Mouse (Mus musculus) liver, embryonic 16.5 days (tissue): ENCODE data around the gene Pnpla2. TPM values are rescaled to one million over a fixed set of nuclear protein-coding genes. Genes with fewer than 3 reads are reported as not detected.

Experiments
- ATAC-seq: fragments of 200-750 bp; cut with Nextera tagmentation; 2 replicates; pipeline ENCODE4 v1.8.0; 2017; ENCODE audit warnings: low read depth, mild to moderate bottlenecking, moderate number of reproducible peaks, moderate library complexity
- H3K27ac ChIP-seq: fragments of 300-500 bp; sonication (generic); 2 replicates; pipeline ENCODE4 v1.5.1; 2014; ENCODE audit warnings: mild to moderate bottlenecking, low read length
- H3K27me3 ChIP-seq: fragments of 300-500 bp; sonication (generic); 2 replicates; pipeline ENCODE4 v1.6.1; 2014; ENCODE audit warnings: low read depth, low read length, mixed read lengths; ENCODE audit not compliant: control insufficient read depth, insufficient read depth
- H3K36me3 ChIP-seq: fragments of 300-500 bp; sonication (generic); 2 replicates; pipeline ENCODE4 v1.6.1; 2014; ENCODE audit warnings: mild to moderate bottlenecking; ENCODE audit not compliant: control insufficient read depth, insufficient read depth
- H3K4me1 ChIP-seq: fragments of 300-500 bp; sonication (generic); 2 replicates; pipeline ENCODE4 v1.6.1; 2014; ENCODE audit warnings: low read depth, low read length, mixed read lengths; ENCODE audit not compliant: control insufficient read depth
- H3K4me2 ChIP-seq: fragments of 300-500 bp; sonication (generic); 2 replicates; pipeline ENCODE4 v1.6.1; 2014; ENCODE audit warnings: low read depth, low read length, mixed read lengths
- H3K4me3 ChIP-seq: fragments of 300-500 bp; sonication (generic); 2 replicates; pipeline ENCODE4 v1.5.1; 2014; ENCODE audit warnings: low read depth, mild to moderate bottlenecking, low read length
- H3K9ac ChIP-seq: fragments of 300-500 bp; sonication (generic); 2 replicates; pipeline ENCODE4 v1.6.1; 2014; ENCODE audit warnings: low read depth, low read length
- H3K9me3 ChIP-seq: fragments of 300-500 bp; sonication (generic); replicated peaks from 2 replicates; pipeline ENCODE4 v1.6.1; 2016; ENCODE audit warnings: low read length; ENCODE audit not compliant: control insufficient read depth
- WGBS: fragments of 180-500 bp; shearing (Covaris S2); extraction: QIAGEN DNeasy Blood & Tissue Kit; methylation state at CpG from one replicate; pipeline ENCODE4 v1.1.7; 2014; ENCODE audit not compliant: insufficient replicate concordance; 5-methylcytosine and 5-hydroxymethylcytosine counted together
- polyA plus RNA-seq: library from polyadenylated mRNA; unstranded; fragments of >200 nt; fragmentation: Nextera tagmentation; extraction: Ambion mirVana; gene quantifications from 2 replicates; pipeline ENCODE4 v1.2.1, GENCODE M21; 2015

The Pnpla2 gene
- polyA plus RNA-seq, 1 experiment from 2014 or later, result 15.5 TPM

DNA sequence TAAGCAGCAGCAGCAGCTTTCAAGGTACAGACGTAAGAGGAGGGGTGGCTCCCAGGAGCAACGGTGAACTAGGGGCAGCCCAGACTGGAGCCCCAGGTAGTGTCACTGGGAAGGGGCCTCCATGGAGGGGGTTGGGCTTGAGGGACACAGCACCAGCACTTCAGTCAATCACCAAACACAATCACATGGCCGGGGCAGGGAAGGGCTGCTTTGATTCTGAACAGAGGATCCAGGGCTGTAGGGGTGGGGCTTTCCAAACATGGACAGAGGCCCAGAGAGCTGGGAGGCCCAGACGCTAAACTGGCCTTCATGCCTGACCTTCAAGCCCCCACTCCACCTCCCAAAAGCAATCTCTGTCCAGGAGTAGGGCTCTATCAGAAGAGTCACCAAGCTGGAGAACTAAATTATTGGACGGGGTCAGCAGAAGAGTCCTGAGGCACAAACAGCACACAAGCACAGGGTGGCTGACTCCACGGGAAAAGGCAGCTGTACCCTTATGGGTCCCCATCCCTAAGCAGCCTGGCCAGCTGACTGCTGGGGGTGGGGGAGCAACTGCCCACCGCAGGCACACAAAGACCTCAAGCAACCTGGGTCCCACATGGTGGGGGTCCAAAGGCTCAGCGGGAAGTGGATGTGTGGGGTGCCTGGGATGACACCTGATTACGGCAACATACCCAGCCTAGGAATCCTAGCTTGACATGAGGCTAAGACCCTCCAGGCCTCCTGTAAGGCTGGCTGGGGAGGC lies 25.0 kb upstream of the Pnpla2 start:
- ATAC-seq, result no peak
- Histone ChIP-seq H3K9me3 (no peaks in the 10 kb centered on the region), H3K4me3 (no peak overlapping the region), H3K4me2 (no peak overlapping the region), H3K4me1 (peaks cover 26% of the 10 kb centered on the region), H3K9ac (no peak overlapping the region), H3K27ac (no peak overlapping the region), H3K36me3 (peaks cover 4% of the 10 kb centered on the region; the same call in 1 of the 2 replicates), H3K27me3 (no peaks in the 10 kb centered on the region)
- WGBS, result 60% methylated on average over 9 of the region's 9 CpGs

DNA sequence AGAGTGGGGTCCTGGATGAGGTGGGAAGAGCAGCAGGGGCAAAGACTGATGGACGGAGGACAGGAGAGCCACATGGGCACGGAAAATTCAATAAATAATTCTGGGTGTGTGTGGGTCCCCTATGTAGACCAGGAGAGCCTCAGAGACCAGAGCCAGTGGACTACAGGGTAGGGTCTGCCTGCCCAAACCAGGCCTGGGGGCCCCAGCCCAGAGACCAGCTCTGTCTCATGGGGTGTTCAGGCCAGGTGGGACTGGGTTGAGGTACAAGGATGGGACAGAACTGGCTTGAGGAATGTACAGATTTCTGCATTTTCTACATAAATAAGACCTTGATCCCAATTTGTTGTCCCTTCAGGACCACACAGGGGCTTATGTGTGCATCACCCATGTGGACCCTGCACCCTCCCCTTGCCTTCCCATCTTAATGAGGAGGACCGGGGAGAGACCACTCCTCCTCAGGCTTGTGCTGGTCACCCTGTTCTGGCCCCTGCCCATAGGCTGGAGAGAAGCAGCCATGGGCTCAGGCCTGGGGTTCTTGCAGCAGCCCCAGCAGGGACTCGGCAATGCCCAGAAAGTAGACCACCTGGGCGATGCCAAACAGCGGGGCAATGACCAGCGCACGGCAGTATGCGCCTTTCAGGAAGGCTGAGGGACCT lies 24.3 kb upstream of the Pnpla2 start:
- H3K36me3 ChIP-seq, result peaks cover 4% of the 10 kb centered on the region; the same call in 1 of the 2 replicates
- no peak overlapping the region for H3K9ac ChIP-seq
- no peaks in the 10 kb centered on the region for H3K27me3 ChIP-seq
- H3K4me1 ChIP-seq, result peaks cover 32% of the 10 kb centered on the region
- 90% methylated on average over 9 of the region's 9 CpGs for WGBS
- no peak overlapping the region for H3K4me2 ChIP-seq
- ATAC-seq, result no peak
- H3K27ac ChIP-seq, result no peak overlapping the region
- no peak overlapping the region for H3K4me3 ChIP-seq
- no peaks in the 10 kb centered on the region for H3K9me3 ChIP-seq

DNA sequence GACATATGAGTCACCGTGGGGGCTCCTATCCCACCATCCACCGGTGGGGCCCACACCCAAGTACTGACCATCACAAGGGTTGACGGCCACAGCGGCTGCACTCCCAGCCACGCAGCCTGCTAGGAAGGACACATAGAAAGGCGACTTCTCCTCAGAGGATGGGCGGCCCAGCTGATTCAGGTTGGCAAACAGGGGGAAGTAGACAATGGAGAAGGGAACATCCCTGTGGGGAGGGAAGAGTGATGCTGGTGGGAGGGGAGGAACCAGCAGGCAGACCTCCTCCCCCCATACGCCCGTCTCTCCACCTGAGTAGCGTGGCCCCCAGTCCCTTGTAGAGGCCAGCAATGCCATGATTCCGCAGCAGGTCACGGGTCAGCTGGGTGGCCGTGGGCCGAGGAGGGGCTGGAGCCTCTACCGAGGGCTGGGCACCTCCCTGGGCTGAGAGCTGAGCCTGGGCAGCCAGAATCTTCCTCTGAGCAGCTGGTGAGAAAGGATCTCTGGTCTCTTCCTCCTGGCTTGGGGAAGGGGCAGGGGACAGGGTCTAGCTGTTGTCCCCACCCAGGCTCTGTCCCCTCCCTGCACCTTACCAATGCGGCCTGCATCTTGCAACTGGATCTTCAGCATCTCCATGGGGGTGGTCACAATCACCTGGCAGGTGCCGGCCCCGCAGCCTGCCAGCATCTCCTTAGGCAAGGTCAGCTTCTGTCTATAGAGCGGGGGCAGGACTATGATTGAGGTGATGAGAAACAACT lies 23.4 kb upstream of the Pnpla2 start:
- Histone ChIP-seq H3K9me3 (no peaks in the 10 kb centered on the region), H3K4me1 (peaks cover 40% of the 10 kb centered on the region), H3K4me3 (no peak overlapping the region), H3K9ac (no peak overlapping the region), H3K27me3 (no peaks in the 10 kb centered on the region), H3K4me2 (no peak overlapping the region), H3K36me3 (peaks cover 4% of the 10 kb centered on the region; the same call in 1 of the 2 replicates), H3K27ac (no peak overlapping the region)
- WGBS, result 82% methylated on average over 19 of the region's 19 CpGs
- ATAC-seq, result no peak

DNA sequence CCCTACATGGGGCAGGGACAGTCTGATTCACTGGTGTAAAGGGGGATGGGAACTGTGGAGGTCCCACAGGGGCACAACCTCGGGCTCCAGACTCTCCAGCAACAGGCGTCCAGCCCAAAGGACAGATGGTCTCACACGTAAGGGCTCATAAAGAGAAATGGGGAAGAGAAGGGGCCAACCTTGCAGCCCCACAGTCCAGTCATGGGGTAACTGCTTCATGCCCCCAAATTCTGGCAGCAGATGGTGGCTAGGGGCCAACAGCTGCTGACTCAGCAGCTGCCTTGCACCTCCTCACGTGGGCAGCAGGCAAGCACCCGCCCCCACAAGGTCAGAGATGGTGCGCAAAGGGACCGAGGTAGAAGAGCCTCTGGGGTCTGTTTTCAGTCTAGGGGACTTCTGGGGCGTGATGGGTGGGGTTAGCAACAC lies 22.8 kb upstream of the Pnpla2 start:
- H3K9ac ChIP-seq, result no peak overlapping the region

DNA sequence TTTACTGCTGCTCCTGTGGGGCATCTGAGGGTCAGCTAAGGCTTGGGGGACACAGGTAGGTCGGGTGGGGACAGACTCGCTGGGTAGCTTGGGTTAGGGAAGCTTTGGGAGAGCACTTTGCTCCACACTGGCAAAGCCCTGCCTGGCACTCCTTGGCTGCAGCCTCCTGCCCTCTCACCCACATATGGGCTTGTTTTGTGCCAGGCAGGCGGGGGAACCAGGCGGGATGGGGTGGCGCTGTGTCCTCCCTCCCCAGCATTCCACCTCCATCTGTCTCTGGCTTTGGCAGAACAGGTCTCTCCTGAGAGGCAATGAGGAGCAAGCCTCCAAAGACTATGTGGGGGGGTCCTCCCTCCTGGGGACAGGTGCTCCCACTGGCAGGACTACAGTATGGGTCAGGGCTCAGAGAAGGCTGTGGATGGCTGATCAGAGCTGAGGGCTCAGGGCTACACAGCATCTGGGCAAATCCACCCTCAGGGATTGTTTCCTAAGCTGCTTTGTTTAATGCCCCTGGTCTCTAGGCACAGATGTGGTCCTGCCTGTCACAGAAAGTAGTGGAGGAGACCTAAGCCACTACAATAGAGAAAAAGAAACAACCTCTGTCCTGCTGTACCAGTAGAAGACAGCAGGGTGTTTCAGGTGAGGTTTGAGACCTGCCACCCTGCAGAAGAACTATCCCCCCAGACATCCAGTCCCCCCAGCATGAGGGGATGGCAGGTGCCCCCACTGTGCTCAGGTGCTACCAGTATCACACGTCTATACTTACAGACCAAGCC lies 22.1 kb upstream of the Pnpla2 start:
- no peak overlapping the region for H3K4me2 ChIP-seq

More for the DNA sequence above, 22.8 kb upstream of the Pnpla2 start:
- Histone ChIP-seq H3K27me3 (no peaks in the 10 kb centered on the region), H3K27ac (no peak overlapping the region), H3K4me3 (no peak overlapping the region), H3K4me2 (no peak overlapping the region), H3K36me3 (peaks cover 4% of the 10 kb centered on the region; the same call in 1 of the 2 replicates), H3K9me3 (no peaks in the 10 kb centered on the region), H3K4me1 (peaks cover 40% of the 10 kb centered on the region)
- WGBS, result 64% methylated on average over 8 of the region's 8 CpGs
- no peak for ATAC-seq

DNA sequence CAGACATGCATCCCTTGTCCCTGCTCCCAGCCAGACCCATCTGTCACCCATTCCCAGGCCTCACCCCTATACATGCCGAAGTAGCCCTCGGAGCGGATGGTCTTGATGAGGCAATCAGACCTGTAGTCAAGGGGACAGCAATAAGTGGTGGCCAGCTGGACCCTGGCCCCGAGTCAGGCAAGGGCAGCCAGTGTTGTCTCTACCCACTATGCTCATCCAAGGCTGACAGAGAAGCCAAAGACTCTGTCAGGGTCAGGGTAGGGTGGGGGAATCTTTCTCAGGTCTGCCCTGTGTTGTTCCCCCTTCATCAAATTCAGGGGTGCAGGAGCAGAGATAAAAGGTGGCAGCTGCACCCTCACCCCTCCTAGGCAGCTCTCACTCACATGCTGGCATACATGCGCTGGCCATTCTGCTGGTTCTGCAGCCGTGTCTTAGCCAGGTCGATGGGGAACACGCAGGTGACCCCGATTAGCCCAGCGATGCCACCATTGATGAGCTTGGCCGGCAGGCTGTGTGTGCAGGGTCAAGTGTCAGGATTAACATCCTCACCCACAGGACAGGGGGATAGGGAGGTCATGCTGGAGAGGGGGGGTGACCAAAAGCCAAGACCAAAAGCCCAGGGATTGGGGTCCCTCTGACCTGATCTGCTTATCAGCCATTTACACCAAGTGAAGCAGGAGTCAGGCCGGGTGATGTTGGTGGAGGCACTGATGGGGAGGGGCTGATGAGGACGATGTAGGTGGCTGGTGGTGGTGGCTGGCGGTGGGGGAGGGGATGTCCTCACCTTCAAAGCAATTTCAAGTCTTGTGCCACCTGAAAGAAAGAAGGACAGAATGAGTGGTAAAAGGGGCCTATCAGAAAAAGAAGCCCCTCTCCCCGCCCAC lies 21.2 kb upstream of the Pnpla2 start:
- Histone ChIP-seq H3K27me3 (no peaks in the 10 kb centered on the region), H3K9ac (no peak overlapping the region), H3K4me2 (peak overlapping the region; percentile 82), H3K4me3 (peak overlapping the region; percentile 1; the same call in 1 of the 2 replicates), H3K9me3 (no peaks in the 10 kb centered on the region), H3K27ac (no peak overlapping the region), H3K4me1 (peaks cover 47% of the 10 kb centered on the region), H3K36me3 (peaks cover 6% of the 10 kb centered on the region)
- no peak for ATAC-seq
- 76% methylated on average over 15 of the region's 15 CpGs for WGBS

More for the DNA sequence above, 22.1 kb upstream of the Pnpla2 start:
- Histone ChIP-seq H3K27me3 (no peaks in the 10 kb centered on the region), H3K27ac (no peak overlapping the region), H3K36me3 (peaks cover 4% of the 10 kb centered on the region; the same call in 1 of the 2 replicates), H3K4me3 (no peak overlapping the region), H3K9ac (no peak overlapping the region), H3K9me3 (no peaks in the 10 kb centered on the region), H3K4me1 (peaks cover 47% of the 10 kb centered on the region)
- ATAC-seq, result no peak
- 83% methylated on average over 6 of the region's 6 CpGs for WGBS

DNA sequence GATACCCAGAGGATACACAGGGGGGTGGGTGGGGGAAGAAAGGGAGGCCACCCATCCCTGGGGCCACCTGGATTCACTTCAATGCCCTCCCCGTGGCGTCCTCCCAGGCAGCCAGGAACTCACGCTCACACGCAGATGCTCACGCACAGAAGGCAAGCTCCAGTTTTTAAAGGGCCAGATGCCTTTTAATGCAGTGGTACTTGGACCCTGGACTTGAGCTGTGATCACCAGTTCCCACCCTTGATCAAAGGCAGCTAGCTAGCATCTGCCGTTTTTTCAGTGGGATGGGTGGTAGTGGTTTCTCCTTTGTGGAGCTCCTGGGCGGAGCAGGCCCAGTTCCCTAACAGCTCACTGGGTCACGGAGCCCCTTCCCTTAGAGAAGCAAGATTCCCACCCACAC lies 20.5 kb upstream of the Pnpla2 start:
- no peak for ATAC-seq
- H3K27me3 ChIP-seq, result no peaks in the 10 kb centered on the region
- 34% methylated on average over 8 of the region's 8 CpGs for WGBS

More for the DNA sequence above, 20.5 kb upstream of the Pnpla2 start:
- Histone ChIP-seq H3K4me1 (peaks cover 45% of the 10 kb centered on the region), H3K4me3 (peak overlapping the region; percentile 60), H3K27ac (no peak overlapping the region; the same call in 1 of the 2 replicates), H3K9me3 (no peaks in the 10 kb centered on the region), H3K36me3 (peaks cover 13% of the 10 kb centered on the region), H3K4me2 (peak overlapping the region; percentile 82), H3K9ac (peak overlapping the region; percentile 63)
